Mouse (Mus musculus): ENCODE data around the gene Gabpb2. TPM values are rescaled to one million over a fixed set of nuclear protein-coding genes. Genes with fewer than 3 reads are reported as not detected.
"Not testable (repeated sequence)": the region's sequence is repeated elsewhere in the genome, so short reads cannot be mapped to it uniquely, and the experiment has no call there.

Gabpb2 gene
- polyA plus RNA-seq, 1 experiment from 2014 or later = 4.3 TPM

GRCm38 (mm10) chr3:95133176-95133575, 84.5 kb downstream of the Gabpb2 start:
- Histone ChIP-seq H3K4me3 (ENCODE audit: low read depth, low read length) (peak overlapping the region; percentile 43), H3K4me2 (ENCODE audit: low read length) (peak overlapping the region; percentile 64), H3K36me3 (ENCODE audit: control insufficient read depth, insufficient read depth, low read length) (peaks cover 27% of the 10 kb centered on the region), H3K27ac (ENCODE audit: low read depth, low read length) (no peak overlapping the region; the same call in 1 of the 2 replicates), H3K9ac (ENCODE audit: low read length) (peak overlapping the region; percentile 58), H3K27me3 (replicated peaks; ENCODE audit: control insufficient read depth, insufficient read depth, low read length) (no peaks in the 10 kb centered on the region), H3K9me3 (replicated peaks; ENCODE audit: control insufficient read depth, low read length) (no peaks in the 10 kb centered on the region), H3K4me1 (ENCODE audit: control insufficient read depth, insufficient read depth, low read length) (peaks cover 11% of the 10 kb centered on the region)
- peak; percentile 18 for ATAC-seq
- WGBS = 60% methylated on average over 11 of the region's 11 CpGs
- DNase-seq (ENCODE audit: low spot score) = no peak

- not testable (repeated sequence) for H3K9me3 ChIP-seq (replicated peaks; ENCODE audit: control insufficient read depth, low read length); H3K4me2 ChIP-seq (ENCODE audit: low read length); DNase-seq (ENCODE audit: low spot score); H3K27me3 ChIP-seq (replicated peaks; ENCODE audit: control insufficient read depth, insufficient read depth, low read length); H3K9ac ChIP-seq (ENCODE audit: low read length); H3K27ac ChIP-seq (ENCODE audit: low read depth, low read length); ATAC-seq
- peaks cover 24% of the 10 kb centered on the region for H3K36me3 ChIP-seq (ENCODE audit: control insufficient read depth, insufficient read depth, low read length)
- peak overlapping the region; percentile 43; the same call in 1 of the 2 replicates for H3K4me3 ChIP-seq (ENCODE audit: low read depth, low read length)
- H3K4me1 ChIP-seq (ENCODE audit: control insufficient read depth, insufficient read depth, low read length) = peaks cover 11% of the 10 kb centered on the region
- 82% methylated on average over 2 of the region's 2 CpGs for WGBS
Measured at GRCm38 (mm10) chr3:95132389-95132788, 85.3 kb downstream of the Gabpb2 start.

Small RNA genes lying within 50 kb of the gene (microRNA-seq; reads per million reads assigned to microRNA genes)
- gene Mir8099-1 = not detected

Other genes starting within 250 kb of the Gabpb2 start
- gene Pi4kb, start 243.2 kb downstream of the Gabpb2 start, polyA plus RNA-seq (2014; fragmentation: Nextera tagmentation; extraction: Ambion mirVana) = 28.8 and 31.0 TPM in 2 replicates
- 16.4 and 21.8 TPM in 2 replicates for gene Zfp687, start 202.5 kb downstream of the Gabpb2 start, polyA plus RNA-seq (2014; fragmentation: Nextera tagmentation; extraction: Ambion mirVana)
- 293 and 334 TPM in 2 replicates for gene Psmd4, start 175.3 kb downstream of the Gabpb2 start, polyA plus RNA-seq (2014; fragmentation: Nextera tagmentation; extraction: Ambion mirVana)
- gene Pip5k1a, start 111.0 kb downstream of the Gabpb2 start, polyA plus RNA-seq (2014; fragmentation: Nextera tagmentation; extraction: Ambion mirVana) = 14.2 and 16.4 TPM in 2 replicates
- gene Vps72, start 106.9 kb downstream of the Gabpb2 start, polyA plus RNA-seq (2014; fragmentation: Nextera tagmentation; extraction: Ambion mirVana) = 225 and 235 TPM in 2 replicates
- gene Tmod4, start 93.4 kb downstream of the Gabpb2 start, polyA plus RNA-seq (2014; fragmentation: Nextera tagmentation; extraction: Ambion mirVana) = 0.55 and 0.83 TPM in 2 replicates
- 99.6 and 107 TPM in 2 replicates for gene Scnm1, start 83.9 kb downstream of the Gabpb2 start, polyA plus RNA-seq (2014; fragmentation: Nextera tagmentation; extraction: Ambion mirVana)
- 31.4 and 31.8 TPM in 2 replicates for gene Lysmd1, start 83.8 kb downstream of the Gabpb2 start, polyA plus RNA-seq (2014; fragmentation: Nextera tagmentation; extraction: Ambion mirVana)
- gene Tnfaip8l2, start 75.6 kb downstream of the Gabpb2 start, polyA plus RNA-seq (2014; fragmentation: Nextera tagmentation; extraction: Ambion mirVana) = 2.6 and 2.9 TPM in 2 replicates
- gene Sema6c, start 57.5 kb downstream of the Gabpb2 start, polyA plus RNA-seq (2014; fragmentation: Nextera tagmentation; extraction: Ambion mirVana) = 22.8 and 25.2 TPM in 2 replicates
- 99.4 and 99.7 TPM in 2 replicates for gene Cdc42se1, start 10.8 kb upstream of the Gabpb2 start, polyA plus RNA-seq (2014; fragmentation: Nextera tagmentation; extraction: Ambion mirVana)
- 444 and 548 TPM in 2 replicates for gene Mllt11, start 14.3 kb upstream of the Gabpb2 start, polyA plus RNA-seq (2014; fragmentation: Nextera tagmentation; extraction: Ambion mirVana)
- gene Gm128, start 23.7 kb upstream of the Gabpb2 start, polyA plus RNA-seq (2014; fragmentation: Nextera tagmentation; extraction: Ambion mirVana) = 0.17 TPM in 1 of 2 replicates, not detected in the other
- gene Bnipl, start 33.3 kb upstream of the Gabpb2 start, polyA plus RNA-seq (2014; fragmentation: Nextera tagmentation; extraction: Ambion mirVana) = not detected in 2 replicates
- 48.6 and 50.7 TPM in 2 replicates for gene Mindy1, start 63.4 kb upstream of the Gabpb2 start, polyA plus RNA-seq (2014; fragmentation: Nextera tagmentation; extraction: Ambion mirVana)
- gene Prune1, start 64.2 kb upstream of the Gabpb2 start, polyA plus RNA-seq (2014; fragmentation: Nextera tagmentation; extraction: Ambion mirVana) = 40.7 and 42.7 TPM in 2 replicates
- gene Anxa9, start 89.3 kb upstream of the Gabpb2 start, polyA plus RNA-seq (2014; fragmentation: Nextera tagmentation; extraction: Ambion mirVana) = 0.27 and 0.64 TPM in 2 replicates
- gene Cers2, start 96.9 kb upstream of the Gabpb2 start, polyA plus RNA-seq (2014; fragmentation: Nextera tagmentation; extraction: Ambion mirVana) = 75.8 and 91.8 TPM in 2 replicates
- gene Setdb1, start 139.3 kb upstream of the Gabpb2 start, polyA plus RNA-seq (2014; fragmentation: Nextera tagmentation; extraction: Ambion mirVana) = 42.2 and 48.9 TPM in 2 replicates
- not detected in 2 replicates for gene 4930558C23Rik, start 184.9 kb upstream of the Gabpb2 start, polyA plus RNA-seq (2014; fragmentation: Nextera tagmentation; extraction: Ambion mirVana)
- 9.0 and 12.5 TPM in 2 replicates for gene Arnt, start 216.5 kb upstream of the Gabpb2 start, polyA plus RNA-seq (2014; fragmentation: Nextera tagmentation; extraction: Ambion mirVana)

All from forebrain, embryonic 14.5 days (tissue).